Mouse (Mus musculus): ENCODE results near the gene Bcar3.

DNA sequence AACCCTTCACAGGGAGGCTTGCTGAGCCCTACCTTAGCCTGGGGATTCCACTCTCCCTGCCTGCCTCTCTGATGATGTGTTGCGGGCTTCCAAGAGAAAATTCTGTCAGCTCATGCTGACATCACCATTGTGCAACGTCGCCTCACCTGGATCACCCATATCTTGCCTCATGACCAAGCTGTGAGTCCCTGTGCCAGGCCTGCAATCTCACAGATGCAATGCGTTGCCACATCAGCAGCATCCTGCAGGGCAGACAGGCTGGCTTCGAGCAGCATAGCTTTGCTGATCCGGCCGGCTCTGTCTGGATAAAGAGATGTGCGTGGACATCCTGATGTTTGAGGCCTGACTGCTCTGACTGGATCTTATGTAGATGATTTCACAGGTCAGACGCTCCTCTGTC lies 169.2 kb downstream of the Bcar3 start:
- TF ChIP-seq POLR2A (IDR thresholded peaks at IDR 0.05; ENCODE audit: borderline replicate concordance, low read depth, low read length): no peak
- TF ChIP-seq CTCF (IDR thresholded peaks at IDR 0.05; ENCODE audit: low read depth, low read length): no peak

All from bone marrow macrophage, adult 2 months (primary cell).